Mouse (Mus musculus) effector memory CD4-positive, alpha-beta T cell, adult 7 months (primary cell): ENCODE data around the gene Vmn1r27. TPM values are rescaled to one million over a fixed set of nuclear protein-coding genes. Genes with fewer than 3 reads are reported as not detected.

Source experiments
- polyA plus RNA-seq: library from polyadenylated mRNA; unstranded; fragments of 100-300 nt; shearing (Covaris generic); gene quantifications from one replicate; pipeline ENCODE4 v1.2.1, GENCODE M21; 2017

Vmn1r27 gene
- not detected for polyA plus RNA-seq

DNA sequence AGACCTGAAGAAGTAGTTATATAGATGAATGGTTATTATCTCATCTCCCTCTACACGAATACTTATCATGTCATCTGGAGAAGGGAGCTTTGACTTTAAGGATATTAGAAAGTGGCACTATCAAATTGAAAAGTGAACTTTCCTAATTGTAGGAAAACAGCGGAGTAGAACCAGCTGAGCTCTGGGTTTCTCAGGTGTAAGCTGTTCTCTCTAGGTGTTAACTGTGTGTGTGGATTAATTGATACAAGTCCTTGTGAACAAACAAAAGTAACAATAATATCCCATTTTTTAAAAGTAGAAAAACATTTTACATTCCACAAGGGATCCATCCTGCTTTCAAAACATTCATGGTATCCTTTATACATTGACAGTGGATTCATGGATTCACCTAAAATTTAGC, at the start of gene Vmn1r27:
Gene Vmn1r27, minus strand, starts transcription at position 101 of the 400 bp plus-strand sequence.

DNA sequence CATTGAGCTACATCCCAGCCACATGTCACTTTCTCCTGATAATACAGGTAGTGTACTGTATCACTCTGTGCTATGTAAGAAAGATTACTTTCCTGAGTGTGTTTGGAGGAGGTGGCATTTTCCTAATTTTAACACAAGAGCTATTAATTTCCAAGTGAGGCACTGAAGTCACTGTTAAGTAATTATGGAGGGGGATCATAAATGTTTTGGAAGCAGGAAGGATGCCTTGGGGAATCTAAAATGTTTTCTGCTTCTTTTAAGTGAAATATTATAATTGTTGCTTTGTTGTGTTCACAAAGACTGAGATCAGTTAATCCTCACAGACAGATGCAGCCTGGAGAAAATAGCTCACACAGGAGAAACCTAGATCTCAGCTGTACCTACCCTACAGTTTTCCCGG, 43.1 kb upstream of the Vmn1r27 start, which contains the start of gene Vmn1r28:
Gene Vmn1r28, plus strand, starts transcription at position 301 of the 400 bp plus-strand sequence.

Other genes with a start within 250 kb of the Vmn1r27 start
- gene Vmn1r25, start 238.0 kb downstream of the Vmn1r27 start, polyA plus RNA-seq, result not detected
- gene Vmn1r26, start 203.7 kb downstream of the Vmn1r27 start, polyA plus RNA-seq, result not detected
- gene Vmn1r28, start 43.2 kb upstream of the Vmn1r27 start, polyA plus RNA-seq, result not detected
- gene Vmn1r29, start 82.7 kb upstream of the Vmn1r27 start, polyA plus RNA-seq, result not detected
- gene Vmn1r30, start 224.6 kb upstream of the Vmn1r27 start, polyA plus RNA-seq, result not detected